Mouse (Mus musculus) urinary bladder, postnatal 10 days (tissue): Measurements from ENCODE around the gene 1700011L22Rik.

ENCODE experiments used
- DNase-seq: peaks from one replicate; pipeline ENCODE4 v3.0.0; 2022; ENCODE audit warnings: low spot score

The 1700011L22Rik gene

GRCm38 (mm10) chr8:79239320-79239719, 9.1 kb downstream of the 1700011L22Rik start:
- no peak for DNase-seq

- no peak for DNase-seq
These were observed 19.0 kb downstream of the 1700011L22Rik start for GRCm38 (mm10) chr8:79229266-79229888.

- no peak for DNase-seq
These were observed 20.5 kb downstream of the 1700011L22Rik start for GRCm38 (mm10) chr8:79227916-79228315.

GRCm38 (mm10) chr8:79227194-79227593, 21.2 kb downstream of the 1700011L22Rik start:
- DNase-seq = no peak

GRCm38 (mm10) chr8:79226046-79226445, 22.3 kb downstream of the 1700011L22Rik start:
- DNase-seq = no peak

GRCm38 (mm10) chr8:79225586-79225985, 22.8 kb downstream of the 1700011L22Rik start:
- DNase-seq = no peak

GRCm38 (mm10) chr8:79224363-79224762, 24.0 kb downstream of the 1700011L22Rik start:
- DNase-seq = no peak

- DNase-seq = no peak
These were observed 25.6 kb downstream of the 1700011L22Rik start for GRCm38 (mm10) chr8:79222752-79223141.

- DNase-seq = no peak
These were observed 26.1 kb downstream of the 1700011L22Rik start for GRCm38 (mm10) chr8:79222106-79222751.

- DNase-seq = no peak
These were observed 36.7 kb downstream of the 1700011L22Rik start for GRCm38 (mm10) chr8:79211630-79212029.

GRCm38 (mm10) chr8:79209641-79210358, 38.6 kb downstream of the 1700011L22Rik start:
- DNase-seq = no peak

- no peak for DNase-seq
These were observed 39.4 kb downstream of the 1700011L22Rik start for GRCm38 (mm10) chr8:79208691-79209640.

GRCm38 (mm10) chr8:79208181-79208580, 40.2 kb downstream of the 1700011L22Rik start:
- no peak for DNase-seq

- no peak for DNase-seq
These were observed 41.5 kb downstream of the 1700011L22Rik start for GRCm38 (mm10) chr8:79206895-79207294.

GRCm38 (mm10) chr8:79201446-79202147, 46.8 kb downstream of the 1700011L22Rik start:
- no peak for DNase-seq

- no peak for DNase-seq
These were observed 49.7 kb downstream of the 1700011L22Rik start for GRCm38 (mm10) chr8:79198675-79199074.

- DNase-seq = no peak
These were observed 51.9 kb downstream of the 1700011L22Rik start for GRCm38 (mm10) chr8:79196481-79196880.

- DNase-seq = no peak
These were observed 58.3 kb downstream of the 1700011L22Rik start for GRCm38 (mm10) chr8:79190071-79190470.

- DNase-seq = no peak
These were observed 62.9 kb downstream of the 1700011L22Rik start for GRCm38 (mm10) chr8:79185488-79185887.

- no peak for DNase-seq
These were observed 68.7 kb downstream of the 1700011L22Rik start for GRCm38 (mm10) chr8:79179678-79180077.

GRCm38 (mm10) chr8:79175991-79176390, 72.4 kb downstream of the 1700011L22Rik start:
- no peak for DNase-seq
